Mouse (Mus musculus) forebrain, embryonic 12.5 days (tissue): ENCODE results near the gene Fam243. TPM values are rescaled to one million over a fixed set of nuclear protein-coding genes. Genes with fewer than 3 reads are reported as not detected.

Experiments
- ATAC-seq: fragments of 200-750 bp; cut with Nextera tagmentation; 2 replicates; pipeline ENCODE4 v1.8.0; 2017; ENCODE audit warnings: moderate TSS enrichment; ENCODE audit not compliant: low FRiP score
- H3K27ac ChIP-seq: fragments of 300-500 bp; sonication (generic); 2 replicates; pipeline ENCODE4 v1.5.1; 2016; ENCODE audit warnings: mild to moderate bottlenecking
- H3K27me3 ChIP-seq: fragments of 300-500 bp; sonication (generic); 2 replicates; pipeline ENCODE4 v1.6.1; 2016; ENCODE audit warnings: mild to moderate bottlenecking
- H3K36me3 ChIP-seq: fragments of 300-500 bp; sonication (generic); replicated peaks from 2 replicates; pipeline ENCODE4 v1.6.1; 2016; ENCODE audit warnings: mild to moderate bottlenecking
- H3K4me1 ChIP-seq: fragments of 300-500 bp; sonication (generic); 2 replicates; pipeline ENCODE4 v1.6.1; 2016
- H3K4me2 ChIP-seq: fragments of 300-500 bp; sonication (generic); 2 replicates; pipeline ENCODE4 v1.6.1; 2016; ENCODE audit warnings: mild to moderate bottlenecking, moderate library complexity
- H3K4me3 ChIP-seq: fragments of 300-500 bp; sonication (generic); replicated peaks from 2 replicates; pipeline ENCODE4 v1.5.1; 2016; ENCODE audit warnings: mild to moderate bottlenecking
- H3K9ac ChIP-seq: fragments of 300-500 bp; sonication (generic); 2 replicates; pipeline ENCODE4 v1.6.1; 2016; ENCODE audit warnings: mild to moderate bottlenecking
- H3K9me3 ChIP-seq: fragments of 300-500 bp; sonication (generic); 2 replicates; pipeline ENCODE4 v1.6.1; 2016
- WGBS: fragments of 180-500 bp; shearing (Covaris S2); methylation state at CpG from one replicate; pipeline ENCODE4 v1.1.7; 2016; 5-methylcytosine and 5-hydroxymethylcytosine counted together
- polyA plus RNA-seq: library from polyadenylated mRNA; unstranded; fragments of >200 nt; fragmentation: Nextera tagmentation; extraction: Ambion mirVana; gene quantifications from 2 replicates; pipeline ENCODE4 v1.2.1, GENCODE M21; 2016

Gene Fam243
- polyA plus RNA-seq, 1 experiment from 2014 or later: not detected

DNA sequence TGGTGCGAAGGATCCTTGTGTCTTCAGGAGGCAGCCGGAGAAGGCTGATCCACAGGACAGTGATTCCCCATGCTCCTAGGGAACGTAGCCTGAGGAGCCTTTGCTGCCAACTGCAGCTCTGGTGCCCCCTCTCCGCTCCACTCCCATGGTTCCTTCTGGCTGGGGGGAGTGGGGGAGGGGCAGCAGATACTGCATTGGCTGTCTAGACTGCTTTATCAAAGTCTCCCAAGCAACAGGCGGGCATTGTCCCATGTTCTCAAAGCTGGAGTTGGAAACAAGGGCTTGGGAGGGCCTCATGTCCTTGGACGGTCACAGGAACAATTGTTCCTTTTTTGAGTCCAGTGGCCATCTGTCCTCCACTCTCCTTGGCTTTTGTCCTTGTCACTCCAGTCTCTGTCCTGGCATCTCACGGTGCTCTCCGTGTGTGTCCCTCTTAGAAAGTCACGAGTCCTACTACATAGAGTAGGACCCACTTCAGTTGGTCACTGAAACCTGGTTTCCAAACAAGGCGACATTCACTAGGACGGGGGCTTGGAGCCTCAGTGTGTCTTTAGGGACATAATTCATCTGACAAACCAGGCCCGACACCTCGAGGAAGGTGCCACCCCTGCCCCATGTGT, 25.2 kb upstream of the Fam243 start:
- WGBS: 67% methylated on average over 13 of the region's 13 CpGs

DNA sequence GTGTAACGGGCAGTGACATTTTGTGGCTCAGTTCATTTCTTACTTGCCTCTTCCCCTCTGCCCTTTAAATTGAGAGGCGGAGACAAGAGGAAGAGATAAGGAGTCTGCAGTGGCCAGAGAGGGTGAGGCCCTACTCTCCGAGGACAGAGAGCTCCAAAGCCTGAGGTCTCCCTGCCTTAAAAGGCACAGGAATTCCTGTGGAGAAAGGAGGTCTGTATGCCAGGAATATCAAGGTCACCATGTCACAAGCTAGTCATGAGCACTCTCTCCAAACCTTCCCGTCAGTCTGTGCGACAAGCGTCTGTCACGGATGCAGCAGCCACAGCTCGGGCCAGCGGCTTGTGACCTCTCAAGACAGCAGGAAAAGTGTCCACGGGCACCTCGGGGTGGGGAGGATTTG, 23.9 kb upstream of the Fam243 start:
- no peak overlapping the region for H3K27ac ChIP-seq
- H3K36me3 ChIP-seq: no peaks in the 10 kb centered on the region
- no peak overlapping the region for H3K9ac ChIP-seq
- no peak overlapping the region for H3K4me3 ChIP-seq
- ATAC-seq: no peak
- H3K9me3 ChIP-seq: no peaks in the 10 kb centered on the region
- no peak overlapping the region for H3K4me2 ChIP-seq
- H3K27me3 ChIP-seq: no peaks in the 10 kb centered on the region
- WGBS: 84% methylated on average over 11 of the region's 11 CpGs
- peaks cover 18% of the 10 kb centered on the region for H3K4me1 ChIP-seq

More for the DNA sequence above, 25.2 kb upstream of the Fam243 start:
- Histone ChIP-seq H3K4me1 (peaks cover 8% of the 10 kb centered on the region), H3K9me3 (no peaks in the 10 kb centered on the region), H3K27ac (no peak overlapping the region), H3K9ac (no peak overlapping the region), H3K36me3 (no peaks in the 10 kb centered on the region), H3K27me3 (no peaks in the 10 kb centered on the region), H3K4me3 (no peak overlapping the region), H3K4me2 (no peak overlapping the region)
- ATAC-seq: no peak

DNA sequence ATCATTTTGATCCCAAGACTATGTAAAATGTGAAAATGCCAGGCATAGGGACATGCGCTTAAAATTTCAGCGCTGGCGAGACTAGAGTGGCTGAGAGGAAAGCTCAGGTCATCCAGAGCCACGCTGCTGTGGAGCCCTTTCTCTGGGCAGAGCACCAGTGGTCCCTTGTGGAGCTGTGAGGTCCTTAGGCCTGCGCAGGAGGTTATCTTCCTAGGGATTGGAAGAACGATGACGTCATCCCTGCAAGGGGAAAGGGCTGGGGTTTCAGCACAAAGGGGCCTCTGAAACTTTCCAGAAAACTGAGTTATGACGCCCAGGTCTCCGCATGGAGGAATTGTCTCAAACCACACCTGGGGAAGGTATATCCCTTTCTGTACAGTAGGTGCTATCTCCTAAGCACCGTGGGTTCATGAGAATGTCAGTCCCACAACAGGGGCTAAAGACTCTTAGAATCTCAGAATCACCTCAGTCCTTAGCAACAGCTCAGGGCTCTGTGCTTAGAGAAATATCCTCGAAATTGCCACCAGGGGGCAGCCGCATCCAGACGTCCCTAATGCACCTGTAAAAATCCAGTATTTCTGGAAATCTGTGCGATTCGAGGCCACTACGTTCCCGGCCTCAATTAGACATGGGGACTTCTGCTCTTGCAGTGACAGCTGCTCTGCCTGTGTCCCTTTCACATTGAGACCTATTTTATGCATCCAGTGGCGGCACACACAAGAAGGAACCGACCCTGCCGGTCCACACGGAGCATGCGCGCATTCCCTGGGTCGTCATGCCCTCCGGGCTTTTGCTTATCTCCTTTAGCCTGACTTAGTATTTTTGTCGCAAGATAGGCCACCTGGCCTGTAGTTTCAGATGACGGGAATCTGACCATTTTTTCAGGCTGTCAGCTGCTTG, 19.6 kb upstream of the Fam243 start:
- H3K9me3 ChIP-seq: no peaks in the 10 kb centered on the region
- peaks cover 17% of the 10 kb centered on the region for H3K4me1 ChIP-seq
- 33% methylated on average over 27 of the region's 27 CpGs for WGBS
- H3K27ac ChIP-seq: no peak overlapping the region
- H3K27me3 ChIP-seq: 0 out of 2 replicates have a peak, but pooled peaks cover 5% of the 10 kb centered on the region
- no peak overlapping the region for H3K9ac ChIP-seq
- H3K4me3 ChIP-seq: peak overlapping the region; percentile 19
- H3K36me3 ChIP-seq: no peaks in the 10 kb centered on the region
- peak overlapping the region; percentile 47 for H3K4me2 ChIP-seq
- peak; percentile 73 for ATAC-seq

GRCm38 (mm10) chr16:92336280-92336679, 15.0 kb upstream of the Fam243 start:
- Histone ChIP-seq H3K4me2 (no peak overlapping the region), H3K9me3 (no peaks in the 10 kb centered on the region), H3K36me3 (no peaks in the 10 kb centered on the region), H3K27ac (no peak overlapping the region), H3K4me3 (no peak overlapping the region), H3K4me1 (peaks cover 14% of the 10 kb centered on the region; the same call in 1 of the 2 replicates), H3K27me3 (peaks cover 19% of the 10 kb centered on the region), H3K9ac (no peak overlapping the region)
- WGBS: 6% methylated on average over 9 of the region's 9 CpGs
- ATAC-seq: peak; percentile 60

GRCm38 (mm10) chr16:92334600-92334999, 13.4 kb upstream of the Fam243 start:
- H3K9me3 ChIP-seq: no peaks in the 10 kb centered on the region

DNA sequence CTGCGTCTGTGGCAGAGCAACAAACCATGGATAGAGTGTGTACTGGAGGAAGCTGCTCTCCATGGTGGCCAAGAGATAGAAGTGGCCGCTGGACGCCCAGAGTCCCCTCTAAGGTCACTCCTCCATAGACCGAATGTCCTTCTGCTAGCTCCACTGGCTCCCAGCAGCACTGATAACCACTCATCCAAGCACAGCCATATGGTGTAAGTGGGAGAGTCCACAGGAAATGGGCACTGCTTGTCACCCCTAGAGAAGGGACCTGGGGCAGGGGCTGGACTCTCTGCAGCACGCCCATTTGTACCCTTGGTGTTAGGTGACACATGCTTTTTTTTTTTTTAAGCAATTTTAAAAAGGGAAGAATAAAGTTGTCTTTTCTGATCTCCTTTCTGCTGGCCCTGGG, 9.7 kb upstream of the Fam243 start:
- Histone ChIP-seq H3K36me3 (no peaks in the 10 kb centered on the region), H3K4me3 (no peak overlapping the region), H3K27me3 (peaks cover 14% of the 10 kb centered on the region), H3K27ac (no peak overlapping the region), H3K4me1 (0 out of 2 replicates have a peak, but pooled peaks cover 2% of the 10 kb centered on the region), H3K9ac (no peak overlapping the region), H3K4me2 (no peak overlapping the region), H3K9me3 (no peaks in the 10 kb centered on the region)
- ATAC-seq: no peak
- WGBS: 84% methylated on average over 5 of the region's 5 CpGs

More at GRCm38 (mm10) chr16:92334600-92334999, 13.4 kb upstream of the Fam243 start:
- no peak overlapping the region for H3K4me3 ChIP-seq
- H3K36me3 ChIP-seq: no peaks in the 10 kb centered on the region
- no peak overlapping the region for H3K9ac ChIP-seq
- H3K27ac ChIP-seq: no peak overlapping the region
- H3K27me3 ChIP-seq: peaks cover 18% of the 10 kb centered on the region
- 70% methylated on average over 9 of the region's 9 CpGs for WGBS
- no peak for ATAC-seq
- H3K4me1 ChIP-seq: no peaks in the 10 kb centered on the region
- no peak overlapping the region for H3K4me2 ChIP-seq

- Histone ChIP-seq H3K9ac (no peak overlapping the region), H3K4me3 (no peak overlapping the region), H3K36me3 (no peaks in the 10 kb centered on the region), H3K27me3 (no peaks in the 10 kb centered on the region), H3K4me1 (peaks cover 19% of the 10 kb centered on the region), H3K27ac (no peak overlapping the region), H3K9me3 (no peaks in the 10 kb centered on the region), H3K4me2 (no peak overlapping the region)
- WGBS: 95% methylated on average over 10 of the region's 10 CpGs
- no peak for ATAC-seq
These were observed 6.7 kb upstream of the Fam243 start for GRCm38 (mm10) chr16:92327911-92328310.

- Histone ChIP-seq H3K4me1 (peaks cover 19% of the 10 kb centered on the region), H3K27ac (no peak overlapping the region), H3K4me2 (no peak overlapping the region), H3K9ac (no peak overlapping the region), H3K27me3 (no peaks in the 10 kb centered on the region), H3K9me3 (no peaks in the 10 kb centered on the region), H3K4me3 (no peak overlapping the region), H3K36me3 (no peaks in the 10 kb centered on the region)
- WGBS: 25% methylated on average over 1 of the region's 1 CpGs
- ATAC-seq: no peak
These were observed 3.8 kb upstream of the Fam243 start for GRCm38 (mm10) chr16:92325062-92325406.

GRCm38 (mm10) chr16:92324309-92325061, 3.2 kb upstream of the Fam243 start:
- no peak overlapping the region for H3K4me3 ChIP-seq
- H3K9ac ChIP-seq: no peak overlapping the region
- no peak overlapping the region for H3K4me2 ChIP-seq
- no peaks in the 10 kb centered on the region for H3K9me3 ChIP-seq
- no peak; the same call in 1 of the 2 replicates for ATAC-seq
- no peaks in the 10 kb centered on the region for H3K27me3 ChIP-seq
- no peak overlapping the region for H3K27ac ChIP-seq
- WGBS: 23% methylated on average over 7 of the region's 7 CpGs
- peaks cover 19% of the 10 kb centered on the region for H3K4me1 ChIP-seq
- no peaks in the 10 kb centered on the region for H3K36me3 ChIP-seq

DNA sequence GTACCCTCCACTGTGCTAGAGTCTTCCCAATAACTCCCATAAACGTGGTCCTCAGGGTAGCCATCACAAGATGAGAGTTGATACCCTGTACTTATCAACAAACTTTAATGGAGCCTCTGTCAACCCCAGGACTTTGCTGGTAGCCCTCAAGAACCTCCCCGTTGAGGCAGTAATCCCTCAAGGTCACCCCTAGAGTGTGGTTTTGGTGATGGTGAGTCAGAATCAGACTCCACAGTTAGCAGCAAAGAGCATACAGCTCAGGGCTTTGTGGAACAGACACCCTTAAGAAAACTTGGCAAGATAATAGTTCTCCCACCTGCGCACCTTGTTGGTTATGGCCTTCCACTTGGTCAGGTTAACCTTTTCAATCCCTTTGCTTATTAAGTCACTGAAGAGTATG, 880 bp downstream of the Fam243 start:
- H3K9ac ChIP-seq: no peak overlapping the region
- WGBS: 82% methylated on average over 3 of the region's 3 CpGs
- H3K9me3 ChIP-seq: no peaks in the 10 kb centered on the region
- no peak overlapping the region for H3K27ac ChIP-seq
- no peaks in the 10 kb centered on the region for H3K27me3 ChIP-seq
- no peaks in the 10 kb centered on the region for H3K36me3 ChIP-seq
- no peak overlapping the region for H3K4me2 ChIP-seq
- H3K4me3 ChIP-seq: no peak overlapping the region
- peaks cover 14% of the 10 kb centered on the region for H3K4me1 ChIP-seq
- no peak for ATAC-seq

GRCm38 (mm10) chr16:92319353-92320109, 1.7 kb downstream of the Fam243 start:
- Histone ChIP-seq H3K4me3 (no peak overlapping the region), H3K36me3 (no peaks in the 10 kb centered on the region), H3K9me3 (no peaks in the 10 kb centered on the region), H3K27ac (no peak overlapping the region), H3K4me1 (peaks cover 6% of the 10 kb centered on the region), H3K4me2 (no peak overlapping the region), H3K27me3 (no peaks in the 10 kb centered on the region), H3K9ac (no peak overlapping the region)
- 68% methylated on average over 20 of the region's 20 CpGs for WGBS
- ATAC-seq: no peak
